Mouse (Mus musculus): ENCODE measurements around the gene P4ha1. TPM values are rescaled to one million over a fixed set of nuclear protein-coding genes. Genes with fewer than 3 reads are reported as not detected.
A peak's percentile ranks its signal among the peaks of the same experiment; 100 is the strongest.

The P4ha1 gene
- polyA plus RNA-seq, 2 experiments = 5.1 to 9.3 TPM

DNA sequence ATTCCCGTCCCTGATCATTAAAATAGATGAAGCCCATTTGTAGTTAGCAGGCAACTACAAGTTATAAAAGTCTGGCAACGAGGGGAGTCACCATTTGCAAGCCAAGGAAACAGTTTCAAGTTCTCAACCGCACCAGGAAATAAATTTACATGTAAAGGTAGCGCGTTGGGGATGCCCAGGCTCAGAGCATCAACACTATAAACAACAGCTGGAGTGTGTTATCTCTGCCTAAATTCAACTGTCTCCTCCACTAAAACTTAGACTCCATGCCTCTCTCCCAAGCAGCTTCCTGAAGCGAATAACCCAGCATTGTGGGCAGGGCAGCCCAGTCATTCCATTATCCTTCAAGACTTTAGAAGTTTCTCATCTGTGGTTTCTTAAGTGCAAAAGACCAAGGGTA is 85.4 kb downstream of the P4ha1 start:
- no peaks in the 10 kb centered on the region for H3K27me3 ChIP-seq (ENCODE audit: control insufficient read depth, insufficient read depth, low read length)
- H3K9ac ChIP-seq (replicated peaks) = no peak overlapping the region
- no peak overlapping the region for H3K27ac ChIP-seq
- TF ChIP-seq EP300 (IDR thresholded peaks at IDR 0.05; ENCODE audit: low read depth) = no peak
- no peak overlapping the region for H3K4me3 ChIP-seq (ENCODE audit: insufficient read depth in 1 of 2, low read depth in 2 of 2, low read length in 2 of 2)
- WGBS (ENCODE audit: insufficient replicate concordance) = 37% methylated on average over 6 of the region's 6 CpGs
- H3K4me2 ChIP-seq (ENCODE audit: low read depth) = no peak overlapping the region
- no peak for DNase-seq (ENCODE audit: low read depth in 3 of 3, low spot score in 3 of 3)
- no peaks in the 10 kb centered on the region for H3K4me1 ChIP-seq (replicated peaks; ENCODE audit: control insufficient read depth in 2 of 2, insufficient read depth in 2 of 2, low read length in 1 of 2)
- ATAC-seq (ENCODE audit: insufficient read depth) = no peak
- no peaks in the 10 kb centered on the region for H3K9me3 ChIP-seq (ENCODE audit: control insufficient read depth, low read length)
- no peaks in the 10 kb centered on the region for H3K36me3 ChIP-seq (replicated peaks; ENCODE audit: control insufficient read depth, insufficient read depth, low read depth)

DNA sequence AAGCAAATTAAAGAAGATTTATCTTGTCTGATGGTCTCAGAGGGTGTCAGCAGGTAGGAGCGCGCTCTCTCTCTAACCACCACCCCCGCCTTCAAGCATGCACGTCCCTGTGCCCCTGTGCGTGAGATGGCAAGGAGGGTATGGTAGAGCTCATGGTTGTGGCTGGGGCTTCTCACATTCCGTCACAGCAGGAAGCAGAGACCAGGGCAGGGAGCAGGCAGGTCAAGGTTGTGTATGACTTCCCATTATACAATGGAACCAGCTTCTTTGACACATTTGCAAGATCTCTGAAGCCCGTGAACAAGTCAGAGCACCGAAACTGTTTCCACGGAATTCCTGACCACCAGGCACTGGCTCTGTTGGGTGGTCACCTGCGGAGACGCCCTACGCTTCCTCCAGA is 87.2 kb downstream of the P4ha1 start:
- Histone ChIP-seq H3K27ac (no peak overlapping the region), H3K27me3 (ENCODE audit: control insufficient read depth, insufficient read depth, low read length) (no peaks in the 10 kb centered on the region), H3K4me3 (ENCODE audit: insufficient read depth in 1 of 2, low read depth in 2 of 2, low read length in 2 of 2) (no peak overlapping the region), H3K36me3 (replicated peaks; ENCODE audit: control insufficient read depth, insufficient read depth, low read depth) (no peaks in the 10 kb centered on the region), H3K9ac (replicated peaks) (no peak overlapping the region), H3K4me1 (replicated peaks; ENCODE audit: control insufficient read depth in 2 of 2, insufficient read depth in 2 of 2, low read length in 1 of 2) (no peaks in the 10 kb centered on the region), H3K4me2 (ENCODE audit: low read depth) (no peak overlapping the region), H3K9me3 (ENCODE audit: control insufficient read depth, low read length) (no peaks in the 10 kb centered on the region)
- DNase-seq (ENCODE audit: low read depth in 3 of 3, low spot score in 3 of 3) (no peak), ATAC-seq (ENCODE audit: insufficient read depth) (no peak)
- 58% methylated on average over 12 of the region's 12 CpGs for WGBS (ENCODE audit: insufficient replicate concordance)
- TF ChIP-seq EP300 (IDR thresholded peaks at IDR 0.05; ENCODE audit: low read depth) (no peak), CTCF (IDR thresholded peaks at IDR 0.05; ENCODE audit: low read depth) (no peak)

DNA sequence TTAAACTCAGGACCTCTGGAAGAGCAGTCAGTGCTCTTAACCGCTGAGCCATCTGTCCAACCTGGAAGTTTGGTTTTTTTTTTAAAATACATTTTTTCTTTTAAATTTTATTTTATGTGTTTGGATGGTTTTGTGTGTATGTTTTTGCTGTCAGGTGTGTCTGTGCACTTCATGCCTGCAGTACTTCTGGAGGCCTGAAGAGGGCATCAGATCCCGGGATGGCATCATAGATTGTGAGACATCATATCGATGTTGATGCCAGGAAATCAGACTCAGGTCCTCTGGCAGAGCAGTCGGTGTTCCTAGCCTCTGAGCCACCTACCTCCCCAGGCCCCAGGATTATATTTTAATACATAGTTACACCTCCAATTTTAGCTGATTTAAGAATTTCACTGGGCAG is 90.6 kb downstream of the P4ha1 start:
- Histone ChIP-seq H3K4me3 (ENCODE audit: insufficient read depth in 1 of 2, low read depth in 2 of 2, low read length in 2 of 2) (no peak overlapping the region), H3K9ac (replicated peaks) (no peak overlapping the region), H3K9me3 (ENCODE audit: control insufficient read depth, low read length) (no peaks in the 10 kb centered on the region), H3K4me2 (ENCODE audit: low read depth) (no peak overlapping the region), H3K27me3 (ENCODE audit: control insufficient read depth, insufficient read depth, low read length) (no peaks in the 10 kb centered on the region), H3K27ac (no peak overlapping the region), H3K4me1 (replicated peaks; ENCODE audit: control insufficient read depth in 2 of 2, insufficient read depth in 2 of 2, low read length in 1 of 2) (no peaks in the 10 kb centered on the region), H3K36me3 (replicated peaks; ENCODE audit: control insufficient read depth, insufficient read depth, low read depth) (no peaks in the 10 kb centered on the region)
- TF ChIP-seq EP300 (IDR thresholded peaks at IDR 0.05; ENCODE audit: low read depth) (no peak), CTCF (IDR thresholded peaks at IDR 0.05; ENCODE audit: low read depth) (peak; percentile 49)
- WGBS (ENCODE audit: insufficient replicate concordance) = 74% methylated on average over 4 of the region's 4 CpGs
- DNase-seq (ENCODE audit: low read depth in 3 of 3, low spot score in 3 of 3) (no peak), ATAC-seq (ENCODE audit: insufficient read depth) (no peak)

DNA sequence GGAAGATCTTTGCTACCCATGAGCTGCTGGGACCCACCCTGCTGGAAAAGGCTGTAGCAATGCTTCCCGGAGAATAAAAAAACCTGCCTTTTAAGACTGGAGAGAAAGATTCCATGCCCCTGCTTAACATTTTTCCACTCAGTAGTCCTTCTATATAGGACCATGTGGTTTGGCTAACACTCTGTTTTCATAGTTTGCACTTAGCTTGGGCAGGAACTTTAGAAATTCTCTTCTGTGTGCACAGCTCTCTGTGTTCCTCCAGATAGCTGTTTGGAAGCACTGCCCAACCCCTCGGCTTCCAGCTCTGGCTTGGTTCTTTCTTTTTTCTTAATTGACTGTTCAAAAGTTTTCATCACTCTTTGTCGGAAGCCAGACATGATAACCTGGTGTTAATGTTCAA is 93.5 kb downstream of the P4ha1 start:
- Histone ChIP-seq H3K4me1 (replicated peaks; ENCODE audit: control insufficient read depth in 2 of 2, insufficient read depth in 2 of 2, low read length in 1 of 2) (no peaks in the 10 kb centered on the region), H3K36me3 (replicated peaks; ENCODE audit: control insufficient read depth, insufficient read depth, low read depth) (no peaks in the 10 kb centered on the region), H3K4me3 (ENCODE audit: insufficient read depth in 1 of 2, low read depth in 2 of 2, low read length in 2 of 2) (no peak overlapping the region), H3K27me3 (ENCODE audit: control insufficient read depth, insufficient read depth, low read length) (no peaks in the 10 kb centered on the region), H3K4me2 (ENCODE audit: low read depth) (no peak overlapping the region), H3K27ac (no peak overlapping the region), H3K9ac (replicated peaks) (no peak overlapping the region), H3K9me3 (ENCODE audit: control insufficient read depth, low read length) (no peaks in the 10 kb centered on the region)
- no peak for ATAC-seq (ENCODE audit: insufficient read depth)
- TF ChIP-seq EP300 (IDR thresholded peaks at IDR 0.05; ENCODE audit: low read depth) (no peak), CTCF (IDR thresholded peaks at IDR 0.05; ENCODE audit: low read depth) (no peak)
- DNase-seq (ENCODE audit: low read depth in 3 of 3, low spot score in 3 of 3) = no peak
- 56% methylated on average over 3 of the region's 3 CpGs for WGBS (ENCODE audit: insufficient replicate concordance)

DNA sequence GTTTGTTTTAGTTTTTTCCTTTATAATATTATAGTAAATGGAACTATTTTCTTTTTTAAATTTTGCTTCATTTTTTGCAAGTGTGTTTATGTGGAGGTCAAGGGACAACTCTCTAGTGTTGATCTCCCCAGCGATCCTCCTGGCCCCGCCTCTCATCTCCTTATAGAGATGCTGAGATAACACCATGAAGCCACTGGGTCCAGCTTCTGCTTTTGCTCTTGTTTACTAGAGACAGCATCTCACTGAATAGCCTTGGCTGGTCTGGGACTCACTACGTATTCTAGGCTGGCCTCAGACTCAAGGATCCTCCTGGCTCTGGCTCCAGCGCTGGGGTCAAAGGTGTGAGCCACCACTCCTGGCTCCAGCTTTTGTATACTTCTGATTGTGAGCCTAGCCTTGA is 96.4 kb downstream of the P4ha1 start:
- Histone ChIP-seq H3K27me3 (ENCODE audit: control insufficient read depth, insufficient read depth, low read length) (no peaks in the 10 kb centered on the region), H3K4me3 (ENCODE audit: insufficient read depth in 1 of 2, low read depth in 2 of 2, low read length in 2 of 2) (no peak overlapping the region), H3K4me1 (replicated peaks; ENCODE audit: control insufficient read depth in 2 of 2, insufficient read depth in 2 of 2, low read length in 1 of 2) (no peaks in the 10 kb centered on the region), H3K9ac (replicated peaks) (no peak overlapping the region), H3K27ac (no peak overlapping the region), H3K4me2 (ENCODE audit: low read depth) (no peak overlapping the region), H3K9me3 (ENCODE audit: control insufficient read depth, low read length) (no peaks in the 10 kb centered on the region), H3K36me3 (replicated peaks; ENCODE audit: control insufficient read depth, insufficient read depth, low read depth) (no peaks in the 10 kb centered on the region)
- TF ChIP-seq EP300 (IDR thresholded peaks at IDR 0.05; ENCODE audit: low read depth) (no peak), CTCF (IDR thresholded peaks at IDR 0.05; ENCODE audit: low read depth) (no peak)
- ATAC-seq (ENCODE audit: insufficient read depth) (no peak), DNase-seq (ENCODE audit: low read depth in 3 of 3, low spot score in 3 of 3) (no peak)
- 44% methylated on average over 4 of the region's 4 CpGs for WGBS (ENCODE audit: insufficient replicate concordance)

Other genes with a start within 250 kb of the P4ha1 start
- 5.2 and 8.1 TPM in 2 replicates for gene Sept10, start 101.4 kb upstream of the P4ha1 start, polyA plus RNA-seq (2012; rRNA removed)
- gene Sept10, start 101.4 kb upstream of the P4ha1 start, polyA plus RNA-seq (2014; fragmentation: Nextera tagmentation; extraction: Ambion mirVana) = 10.2 and 10.9 TPM in 2 replicates
- 0.73 and 0.95 TPM in 2 replicates for gene Sowahc, start 101.3 kb upstream of the P4ha1 start, polyA plus RNA-seq (2012; rRNA removed)
- gene Sowahc, start 101.3 kb upstream of the P4ha1 start, polyA plus RNA-seq (2014; fragmentation: Nextera tagmentation; extraction: Ambion mirVana) = 1.1 and 1.4 TPM in 2 replicates
- 3.5 and 4.8 TPM in 2 replicates for gene Gm10273, start 72.3 kb downstream of the P4ha1 start, polyA plus RNA-seq (2012; rRNA removed)
- 8.0 and 15.6 TPM in 2 replicates for gene Gm10273, start 72.3 kb downstream of the P4ha1 start, polyA plus RNA-seq (2014; fragmentation: Nextera tagmentation; extraction: Ambion mirVana)
- 19.9 and 21.6 TPM in 2 replicates for gene Pla2g12b, start 80.4 kb downstream of the P4ha1 start, polyA plus RNA-seq (2012; rRNA removed)
- 43.3 and 43.9 TPM in 2 replicates for gene Pla2g12b, start 80.4 kb downstream of the P4ha1 start, polyA plus RNA-seq (2014; fragmentation: Nextera tagmentation; extraction: Ambion mirVana)
- 14.9 and 16.0 TPM in 2 replicates for gene Oit3, start 118.5 kb downstream of the P4ha1 start, polyA plus RNA-seq (2012; rRNA removed)
- 17.5 and 17.6 TPM in 2 replicates for gene Oit3, start 118.5 kb downstream of the P4ha1 start, polyA plus RNA-seq (2014; fragmentation: Nextera tagmentation; extraction: Ambion mirVana)

Measured in liver, embryonic 14.5 days (tissue).